Mouse (Mus musculus): ENCODE measurements at regions not wholly inside any gene's neighbourhood (a gene's known extent, or its start where the extent isn't known, plus 50 kb on each side); places are given as distances from the start of the nearest gene placed in this dataset.

DNA sequence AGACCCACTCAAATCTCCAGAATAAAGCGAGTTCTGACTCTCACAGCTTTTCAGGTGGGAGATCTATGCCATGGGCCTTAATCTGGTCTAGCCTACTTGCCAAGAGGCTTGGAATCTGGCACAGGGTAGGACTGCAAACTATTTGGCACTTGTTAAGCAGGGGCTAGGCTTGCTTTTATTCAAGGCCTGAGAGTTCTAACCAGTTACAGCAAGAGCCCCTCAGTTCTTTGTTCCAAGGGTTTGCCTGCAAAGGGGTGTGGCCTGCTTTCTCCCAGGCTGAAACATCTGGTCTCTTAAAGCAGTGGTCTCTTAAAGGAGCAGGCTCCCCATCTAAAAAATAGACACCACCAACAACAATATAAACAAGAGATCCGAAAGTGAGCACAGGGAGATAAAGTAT is 166.1 kb upstream of the Mpped2 start:
- ATAC-seq (replicated peaks; ENCODE audit: low read depth, poor library complexity, severe bottlenecking): no peak

DNA sequence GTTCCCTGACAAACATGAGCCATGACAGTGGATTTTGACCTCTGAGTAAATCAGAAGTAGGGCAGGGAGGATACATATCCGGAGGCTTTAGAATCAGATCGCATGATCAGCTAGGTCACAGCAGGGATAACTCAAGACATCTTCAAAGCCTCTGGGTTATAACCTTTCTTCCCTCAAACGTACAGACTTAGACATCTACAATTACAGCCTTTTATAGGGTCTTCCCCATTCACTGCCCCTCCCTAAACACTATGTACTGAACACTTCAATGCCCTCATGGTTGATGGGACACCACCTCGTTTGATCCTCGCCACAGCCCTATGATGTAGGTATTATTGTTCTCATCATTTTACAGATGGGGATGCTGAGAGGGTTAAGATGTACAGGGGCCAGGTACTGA is 163.8 kb upstream of the Mpped2 start:
- ATAC-seq (replicated peaks; ENCODE audit: low read depth, poor library complexity, severe bottlenecking): no peak

DNA sequence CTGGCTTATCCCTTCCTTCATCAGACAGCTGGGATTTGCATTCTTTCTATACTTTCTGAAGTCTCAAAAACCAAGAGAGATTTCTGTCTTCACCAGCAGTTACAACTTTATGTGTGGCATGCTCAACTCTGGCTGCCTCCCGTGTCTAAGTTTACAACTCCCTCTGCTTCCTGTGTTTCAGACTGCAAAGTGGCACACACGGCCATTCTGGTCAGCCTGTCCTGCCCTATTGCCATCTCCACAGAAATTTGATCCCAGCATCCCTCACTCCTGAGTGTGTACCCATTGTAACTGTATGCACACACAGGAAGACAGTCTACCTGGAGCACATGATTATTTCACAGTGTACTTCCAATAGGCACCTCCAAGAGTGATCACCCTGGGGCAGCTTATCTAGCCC is 163.3 kb upstream of the Mpped2 start:
- no peak for ATAC-seq (replicated peaks; ENCODE audit: low read depth, poor library complexity, severe bottlenecking)

DNA sequence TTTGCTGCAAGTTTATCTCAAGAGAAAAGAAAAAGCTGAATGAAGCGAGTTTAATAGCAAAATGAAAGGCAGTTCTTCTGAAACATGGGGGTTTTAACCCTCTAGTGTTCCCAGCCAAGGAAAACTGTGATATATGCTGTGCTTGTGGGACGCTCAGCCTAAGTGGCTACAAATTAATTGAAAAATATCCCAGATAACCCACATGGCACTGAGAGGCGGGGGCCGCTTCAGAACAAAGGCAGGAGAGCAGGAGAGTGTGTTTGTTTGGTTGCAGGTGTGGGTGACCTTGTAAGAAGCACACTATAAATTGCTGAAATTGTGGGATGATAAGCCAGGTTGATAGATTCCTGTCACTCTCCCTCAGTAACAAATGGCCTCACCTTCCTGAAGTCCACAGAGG is 154.7 kb upstream of the Mpped2 start:
- ATAC-seq (replicated peaks; ENCODE audit: low read depth, poor library complexity, severe bottlenecking): no peak

DNA sequence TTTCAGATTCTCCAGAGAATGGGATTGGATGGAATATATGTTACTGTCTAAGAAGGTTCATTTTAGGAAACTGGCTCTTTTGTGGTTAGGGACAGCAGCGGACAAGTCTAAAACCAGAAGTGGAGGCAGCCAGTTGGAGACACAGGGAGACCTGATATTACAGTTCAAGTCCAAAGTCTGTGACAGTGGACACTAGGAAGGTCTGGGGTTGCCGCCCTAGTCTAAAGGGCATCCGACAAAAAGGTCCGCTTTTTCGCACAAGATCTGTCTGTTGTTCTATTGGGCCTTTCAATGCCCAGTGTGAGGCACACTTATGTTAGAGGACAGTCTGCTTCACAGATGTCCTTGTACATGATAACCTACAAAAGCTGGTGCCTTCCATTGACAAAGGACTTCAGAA is 152.9 kb upstream of the Mpped2 start:
- no peak for ATAC-seq (replicated peaks; ENCODE audit: low read depth, poor library complexity, severe bottlenecking)

- ATAC-seq (replicated peaks; ENCODE audit: low read depth, poor library complexity, severe bottlenecking): no peak
Measured at GRCm38 (mm10) chr2:106547117-106547516, 146.0 kb upstream of the Mpped2 start.

DNA sequence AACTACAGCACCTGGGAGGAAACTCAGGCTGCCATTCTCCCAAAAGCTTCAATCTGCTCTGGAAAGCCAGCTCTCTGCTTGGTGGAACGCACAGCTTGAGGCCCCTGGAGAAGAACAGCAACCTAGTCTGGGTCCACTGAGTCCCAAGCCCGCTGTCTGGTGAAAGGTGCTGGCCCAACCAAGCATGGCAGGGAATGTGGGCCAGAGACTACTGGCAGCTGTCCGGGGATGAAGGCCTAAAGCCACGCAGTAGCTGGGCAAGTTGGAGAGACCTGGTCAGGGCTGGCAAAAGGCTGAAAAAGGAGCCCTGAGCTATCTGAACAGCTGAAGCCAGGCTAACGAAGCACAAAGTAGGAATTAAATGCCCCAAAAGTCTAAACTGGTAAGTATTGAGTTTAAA is 139.4 kb upstream of the Mpped2 start:
- no peak for ATAC-seq (replicated peaks; ENCODE audit: low read depth, poor library complexity, severe bottlenecking)

DNA sequence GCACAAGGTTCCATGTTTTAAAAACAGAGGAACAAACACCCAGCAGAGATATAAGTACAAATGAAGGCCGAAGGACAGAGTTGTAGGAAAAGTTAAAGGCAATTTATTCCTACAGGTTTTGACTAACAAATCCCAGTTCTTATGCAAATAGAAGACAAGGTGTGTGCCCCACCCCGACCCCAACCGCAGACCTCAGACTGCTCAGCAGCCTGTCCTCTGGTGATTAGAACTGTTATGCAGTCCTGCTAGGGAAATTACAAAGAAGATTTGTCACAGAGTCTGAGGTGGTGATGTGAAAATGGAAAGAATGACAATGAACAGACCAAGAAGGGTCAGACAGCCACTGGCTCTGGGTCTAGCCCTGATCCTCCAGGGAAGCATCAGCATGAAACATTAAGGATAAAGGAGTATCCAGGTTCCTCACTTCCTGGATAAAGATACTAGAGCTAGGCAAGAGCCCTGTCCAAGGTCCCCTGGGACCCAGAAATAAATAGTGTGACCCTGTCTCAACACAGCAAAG is 131.4 kb upstream of the Mpped2 start:
- no peak for ATAC-seq (replicated peaks; ENCODE audit: low read depth, poor library complexity, severe bottlenecking)

DNA sequence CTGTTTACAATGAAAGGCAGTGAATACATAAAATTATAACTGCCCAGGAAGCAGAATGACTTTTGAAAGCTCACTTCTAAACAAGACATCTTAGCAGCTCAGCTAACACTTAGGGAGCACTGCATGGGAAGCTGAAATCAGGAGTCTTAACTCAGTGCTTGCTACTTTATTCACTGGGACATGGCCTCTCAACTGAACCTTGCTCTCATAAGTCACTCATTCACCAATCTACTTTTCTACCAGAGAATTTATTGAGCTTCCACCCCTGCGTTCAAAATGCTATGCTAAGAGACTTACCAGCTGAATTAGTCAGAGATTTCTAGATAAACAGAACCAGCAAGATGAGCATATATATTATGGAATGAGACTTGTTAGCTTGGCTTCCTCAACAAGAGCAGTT is 122.8 kb upstream of the Mpped2 start:
- ATAC-seq (replicated peaks; ENCODE audit: low read depth, poor library complexity, severe bottlenecking): no peak

GRCm38 (mm10) chr2:106571346-106571745 is 121.7 kb upstream of the Mpped2 start:
- ATAC-seq (replicated peaks; ENCODE audit: low read depth, poor library complexity, severe bottlenecking): no peak

GRCm38 (mm10) chr2:106571913-106572312 is 121.2 kb upstream of the Mpped2 start:
- no peak for ATAC-seq (replicated peaks; ENCODE audit: low read depth, poor library complexity, severe bottlenecking)

DNA sequence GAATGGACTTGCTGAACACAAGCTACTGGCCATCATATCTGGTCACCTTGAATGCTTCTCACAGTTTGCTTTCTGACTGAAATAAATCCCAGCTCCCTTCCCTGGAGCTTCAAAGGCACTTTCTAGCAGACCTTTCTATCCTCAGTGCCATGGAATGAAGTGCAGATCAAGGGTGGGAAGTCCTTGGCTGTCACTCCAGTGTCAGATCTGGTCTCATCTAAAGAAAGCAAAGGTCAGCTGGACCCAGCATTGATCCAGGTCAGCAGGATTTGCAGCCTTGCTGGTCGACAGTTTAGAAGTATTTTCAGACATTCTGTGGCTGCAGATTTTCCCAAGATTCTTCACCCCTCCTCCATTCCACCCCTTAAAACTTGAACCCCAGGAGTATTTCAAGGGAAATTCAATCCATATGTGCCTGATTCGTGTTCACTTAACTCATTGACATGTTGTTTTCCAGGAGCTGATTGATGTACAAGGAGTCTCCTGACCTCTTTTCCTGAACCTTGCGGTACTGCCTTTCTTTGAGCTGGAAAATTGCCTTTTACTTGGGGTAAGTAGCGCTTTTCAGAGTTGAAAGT is 116.2 kb upstream of the Mpped2 start:
- no peak for ATAC-seq (replicated peaks; ENCODE audit: low read depth, poor library complexity, severe bottlenecking)

GRCm38 (mm10) chr2:106578062-106578461 is 115.0 kb upstream of the Mpped2 start:
- no peak for ATAC-seq (replicated peaks; ENCODE audit: low read depth, poor library complexity, severe bottlenecking)

GRCm38 (mm10) chr2:106580663-106581062 is 112.4 kb upstream of the Mpped2 start:
- no peak for ATAC-seq (replicated peaks; ENCODE audit: low read depth, poor library complexity, severe bottlenecking)

GRCm38 (mm10) chr2:106621251-106621650 is 71.8 kb upstream of the Mpped2 start:
- no peak for ATAC-seq (replicated peaks; ENCODE audit: low read depth, poor library complexity, severe bottlenecking)

- no peak for ATAC-seq (replicated peaks; ENCODE audit: low read depth, poor library complexity, severe bottlenecking)
Measured at GRCm38 (mm10) chr2:106622326-106622725, 70.7 kb upstream of the Mpped2 start.

- no peak for ATAC-seq (replicated peaks; ENCODE audit: low read depth, poor library complexity, severe bottlenecking)
Measured at GRCm38 (mm10) chr2:106623680-106624079, 69.4 kb upstream of the Mpped2 start.

- no peak for ATAC-seq (replicated peaks; ENCODE audit: low read depth, poor library complexity, severe bottlenecking)
Measured at GRCm38 (mm10) chr2:106631986-106632385, 61.1 kb upstream of the Mpped2 start.
